Mouse (Mus musculus): ENCODE measurements around the gene Tmem212.

GRCm38 (mm10) chr3:27899012-27899726 is 3.0 kb upstream of the Tmem212 start:
- TF ChIP-seq POLR2A (IDR thresholded peaks at IDR 0.05; ENCODE audit: borderline replicate concordance, insufficient read depth, low read length) (no peak), CTCF (IDR thresholded peaks at IDR 0.05; ENCODE audit: borderline replicate concordance, insufficient read depth, low read depth, low read length) (no peak)

All from cerebellum, adult 2 months (tissue).